Mouse (Mus musculus): ENCODE measurements around the gene Homer3.
A peak's percentile ranks its signal among the peaks of the same experiment; 100 is the strongest.

Gene Homer3

GRCm38 (mm10) chr8:70285304-70285703, 2.7 kb downstream of the Homer3 start:
- DNase-seq, result no peak

DNA sequence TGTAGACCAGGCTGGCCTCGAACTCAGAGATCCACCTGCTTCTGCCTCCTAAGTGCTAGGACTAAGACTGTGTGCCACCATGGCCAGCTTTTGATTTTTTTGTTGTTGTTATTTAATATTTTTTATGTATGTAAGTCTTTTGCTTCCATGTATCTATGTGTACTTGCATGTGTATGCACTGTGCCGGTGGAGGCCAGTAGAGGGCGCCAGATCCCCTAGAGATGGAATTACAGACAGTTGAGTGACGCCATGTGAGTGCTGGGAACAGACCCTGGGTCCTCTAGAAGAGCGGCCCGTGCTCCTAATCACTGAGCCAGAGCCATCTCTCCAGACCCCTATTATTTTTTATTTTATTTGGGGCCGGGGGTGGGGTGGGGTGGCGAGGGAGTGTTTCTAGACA, 4.1 kb downstream of the Homer3 start:
- no peak for DNase-seq

GRCm38 (mm10) chr8:70293988-70294405, 11.4 kb downstream of the Homer3 start:
- no peak for DNase-seq

DNA sequence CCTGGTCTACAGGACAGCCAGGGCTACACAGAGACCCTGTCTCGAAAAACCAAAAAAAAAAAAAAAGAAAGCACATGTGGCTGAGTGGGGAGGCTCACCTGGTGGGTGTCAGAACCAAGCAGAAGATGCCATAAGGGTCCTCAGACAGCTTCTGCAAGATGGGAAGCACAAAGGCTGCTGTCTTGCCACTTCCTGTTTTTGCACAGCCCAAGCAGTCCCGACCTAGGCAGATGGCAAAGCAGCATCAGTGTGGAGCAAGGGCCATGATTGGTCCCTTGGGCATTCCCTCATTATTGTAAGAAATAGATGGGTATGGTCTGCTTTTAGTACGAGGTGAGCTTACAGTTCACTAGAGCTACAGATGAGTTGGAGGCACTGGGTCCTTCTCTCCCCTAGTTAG, 18.3 kb downstream of the Homer3 start:
- DNase-seq, result no peak

- peak; percentile 93 for DNase-seq
Measured at GRCm38 (mm10) chr8:70302358-70302890, 19.8 kb downstream of the Homer3 start, which contains the start of the genes Ddx49 and Cope. Ddx49 (minus strand) TSS chr8:70302489. Cope (plus strand) TSS chr8:70302518.

GRCm38 (mm10) chr8:70302901-70303300, 20.3 kb downstream of the Homer3 start:
- DNase-seq, result no peak

DNA sequence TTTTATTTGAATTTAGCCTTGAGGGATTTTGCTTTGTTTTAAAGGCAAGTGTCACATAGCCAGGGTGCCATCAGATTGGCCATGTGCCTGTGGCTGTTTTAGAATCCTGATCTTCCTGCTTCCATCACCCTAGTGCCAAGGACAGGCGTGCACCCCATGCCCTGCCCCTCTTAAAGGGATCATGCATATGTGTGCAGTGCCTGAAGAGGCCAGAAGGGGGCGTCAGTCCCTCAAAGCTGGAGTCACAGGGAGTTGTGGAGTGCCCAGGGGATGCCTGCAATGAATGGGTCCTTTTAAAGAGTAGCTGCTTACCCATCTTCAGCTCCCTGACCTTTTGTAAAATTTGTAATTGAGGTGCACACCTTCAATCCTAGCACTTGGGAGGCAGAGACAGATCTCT, 26.7 kb downstream of the Homer3 start:
- no peak for DNase-seq

- DNase-seq, result peak; percentile 58
Measured at GRCm38 (mm10) chr8:70313399-70313798, 30.8 kb downstream of the Homer3 start.

- peak; percentile 82 for DNase-seq
Measured at GRCm38 (mm10) chr8:70315624-70316510, 33.2 kb downstream of the Homer3 start, which contains the start of gene Cers1. Cers1 (plus strand) TSS chr8:70315775.

- DNase-seq, result peak; percentile 74
Measured at GRCm38 (mm10) chr8:70316511-70317504, 34.2 kb downstream of the Homer3 start.

DNA sequence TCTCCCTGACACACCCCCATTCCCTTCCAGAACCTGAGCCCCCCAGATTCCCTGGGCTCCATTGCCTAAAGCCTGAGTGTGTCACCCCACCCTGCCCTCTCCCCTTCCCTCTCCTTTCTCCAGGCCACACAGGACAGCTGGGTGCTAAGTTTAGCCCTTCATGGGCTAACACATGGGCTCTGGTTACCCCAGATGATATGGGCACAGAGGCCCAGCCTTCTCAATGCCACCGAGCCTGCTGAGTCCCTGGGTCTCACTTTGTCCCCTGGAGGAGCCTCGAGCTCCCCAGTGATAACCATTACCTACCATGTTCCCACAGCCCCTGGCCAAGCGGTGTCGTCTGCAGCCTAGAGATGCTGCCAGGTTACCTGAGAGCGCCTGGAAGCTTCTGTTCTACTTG, 35.2 kb downstream of the Homer3 start:
- DNase-seq, result no peak

DNA sequence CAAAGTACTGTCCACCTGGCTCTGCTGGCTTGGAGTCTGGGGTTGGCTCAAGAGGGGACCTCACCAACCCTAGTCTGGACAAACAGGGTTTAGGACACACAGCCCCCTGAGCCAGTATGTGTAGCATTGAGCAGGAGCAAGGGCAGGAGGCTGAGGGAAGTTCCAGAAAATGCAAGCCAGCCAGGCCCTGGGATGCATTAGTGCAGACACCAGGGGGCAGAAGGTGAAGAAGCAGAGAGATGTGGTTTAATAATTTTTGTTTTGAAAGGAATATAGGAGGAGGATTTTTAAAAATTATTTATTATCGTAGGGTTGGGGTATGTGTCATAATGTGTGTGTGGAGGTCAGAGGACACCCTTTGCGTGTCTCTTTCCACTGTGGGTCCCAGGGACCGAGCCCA, 41.1 kb downstream of the Homer3 start:
- DNase-seq, result no peak

- DNase-seq, result no peak
Measured at GRCm38 (mm10) chr8:70327512-70327911, 44.9 kb downstream of the Homer3 start.

GRCm38 (mm10) chr8:70329124-70329834, 46.7 kb downstream of the Homer3 start, which contains the start of gene Gdf1:
Gdf1 (plus strand) TSS chr8:70329817.
- no peak for DNase-seq

DNA sequence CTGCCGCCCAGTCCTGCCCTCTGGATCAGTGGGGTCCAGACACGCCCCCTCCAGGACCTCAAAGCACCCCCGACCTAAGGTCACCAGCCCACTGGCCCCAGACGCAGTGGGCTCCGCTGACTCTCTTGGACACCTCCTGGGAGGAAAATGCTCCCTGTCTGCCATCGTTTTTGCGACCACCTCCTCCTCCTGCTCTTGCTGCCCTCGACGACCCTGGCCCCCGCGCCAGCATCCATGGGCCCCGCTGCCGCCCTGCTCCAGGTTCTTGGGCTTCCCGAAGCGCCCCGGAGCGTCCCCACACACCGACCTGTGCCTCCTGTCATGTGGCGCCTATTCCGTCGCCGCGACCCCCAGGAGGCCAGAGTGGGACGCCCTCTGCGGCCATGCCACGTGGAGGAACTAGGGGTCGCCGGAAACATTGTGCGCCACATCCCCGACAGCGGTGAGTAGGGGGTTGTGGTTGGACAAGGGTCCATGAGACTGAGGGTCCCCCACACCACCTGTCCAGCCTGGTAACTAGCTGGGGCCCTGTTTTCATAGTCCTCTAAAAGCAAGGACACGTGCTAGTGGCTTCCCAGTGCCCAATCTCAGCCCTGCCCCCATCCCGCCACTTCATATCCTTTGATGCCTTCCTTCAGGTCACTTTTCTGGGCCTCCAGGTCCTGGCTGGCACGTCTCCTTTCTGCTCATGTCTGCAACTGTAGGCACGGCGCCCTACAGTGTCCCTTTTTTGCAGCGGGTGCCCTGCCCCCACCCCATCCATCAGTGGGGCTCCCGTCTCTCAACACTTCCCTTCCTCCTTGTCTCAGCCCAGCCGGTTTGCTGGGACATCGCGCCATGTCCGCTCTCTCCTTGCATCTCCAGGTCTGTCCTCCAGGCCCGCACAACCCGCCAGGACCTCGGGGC, 47.5 kb downstream of the Homer3 start:
- peak; percentile 64 for DNase-seq

- peak; percentile 61 for DNase-seq
Measured at GRCm38 (mm10) chr8:70330741-70331364, 48.2 kb downstream of the Homer3 start.

DNA sequence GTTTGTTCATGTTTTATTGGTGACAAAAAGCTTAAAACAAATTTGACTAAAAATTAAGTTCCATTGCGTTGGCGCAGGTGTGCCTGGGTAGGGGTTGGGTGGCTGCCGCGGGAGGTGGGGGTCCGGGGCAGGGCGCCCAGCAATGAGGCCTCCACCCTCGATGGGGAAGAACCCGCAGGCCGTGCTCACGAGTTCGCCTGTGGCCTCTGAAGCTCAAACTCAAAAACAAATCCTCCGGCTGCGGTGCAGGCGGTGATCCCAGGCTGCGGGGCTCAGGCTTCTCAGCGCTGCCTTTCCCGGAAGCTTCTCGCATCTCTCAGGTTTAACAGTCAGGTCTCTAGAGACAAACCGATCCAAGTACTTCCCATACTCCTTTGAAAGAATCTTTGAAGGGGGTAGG, 48.9 kb downstream of the Homer3 start:
- peak; percentile 53 for DNase-seq

GRCm38 (mm10) chr8:70332070-70332877, 49.6 kb downstream of the Homer3 start:
- peak; percentile 85 for DNase-seq

- peak; percentile 49 for DNase-seq
Measured at GRCm38 (mm10) chr8:70332878-70333202, 50.2 kb downstream of the Homer3 start.

DNA sequence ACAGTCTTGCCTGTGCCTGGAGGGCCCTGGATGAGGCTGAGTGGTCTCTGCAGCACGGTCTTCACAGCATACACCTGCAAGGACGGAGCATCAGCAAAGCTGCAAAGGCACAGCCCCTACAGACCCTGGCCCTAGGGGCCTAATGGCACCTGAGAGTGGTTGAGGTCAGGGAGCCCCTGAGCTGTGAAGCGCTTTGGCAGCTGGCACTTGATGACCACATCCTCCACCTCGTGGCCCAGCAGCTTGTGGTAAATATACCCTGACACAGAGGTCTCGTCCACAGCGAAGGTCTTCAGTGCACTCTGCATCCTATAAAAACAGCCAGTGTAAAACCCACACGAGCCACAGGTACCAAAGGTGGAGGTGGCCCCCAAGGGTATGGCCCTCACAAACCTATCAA, 56.3 kb downstream of the Homer3 start:
- no peak for DNase-seq

Data from cerebellum, adult 9-11 months (tissue).